Mouse (Mus musculus): ENCODE measurements around the gene Gm20696.

Gene Gm20696

GRCm38 (mm10) chr6:99572071-99572470 is 94.5 kb downstream of the Gm20696 start:
- DNase-seq (ENCODE audit: low spot score in 2 of 2) = peak in 1 of 2 experiments; percentile 24

GRCm38 (mm10) chr6:99566921-99567320 is 99.7 kb downstream of the Gm20696 start:
- peak; percentile 22 to 56 for DNase-seq (ENCODE audit: low spot score in 2 of 2)

GRCm38 (mm10) chr6:99564766-99565165 is 101.8 kb downstream of the Gm20696 start:
- no peak for DNase-seq (ENCODE audit: low spot score in 2 of 2)

GRCm38 (mm10) chr6:99556950-99557349 is 109.6 kb downstream of the Gm20696 start:
- no peak for DNase-seq (ENCODE audit: low spot score in 2 of 2)

GRCm38 (mm10) chr6:99552816-99553215 is 113.8 kb downstream of the Gm20696 start:
- no peak for DNase-seq (ENCODE audit: low spot score in 2 of 2)

GRCm38 (mm10) chr6:99546416-99546815 is 120.2 kb downstream of the Gm20696 start:
- no peak for DNase-seq (ENCODE audit: low spot score in 2 of 2)

- DNase-seq (ENCODE audit: low spot score in 2 of 2) = no peak
Measured at GRCm38 (mm10) chr6:99545437-99545836, 121.2 kb downstream of the Gm20696 start.

GRCm38 (mm10) chr6:99541105-99541504 is 125.5 kb downstream of the Gm20696 start:
- DNase-seq (ENCODE audit: low spot score in 2 of 2) = no peak

GRCm38 (mm10) chr6:99540653-99541052 is 125.9 kb downstream of the Gm20696 start:
- no peak for DNase-seq (ENCODE audit: low spot score in 2 of 2)

- no peak for DNase-seq (ENCODE audit: low spot score in 2 of 2)
Measured at GRCm38 (mm10) chr6:99540146-99540545, 126.5 kb downstream of the Gm20696 start.

GRCm38 (mm10) chr6:99538194-99538941 is 128.2 kb downstream of the Gm20696 start:
- no peak for DNase-seq (ENCODE audit: low spot score in 2 of 2)

- DNase-seq (ENCODE audit: low spot score in 2 of 2) = no peak
Measured at GRCm38 (mm10) chr6:99534211-99534745, 132.3 kb downstream of the Gm20696 start.

- DNase-seq (ENCODE audit: low spot score in 2 of 2) = no peak
Measured at GRCm38 (mm10) chr6:99532458-99532857, 134.1 kb downstream of the Gm20696 start.

- no peak for DNase-seq (ENCODE audit: low spot score in 2 of 2)
Measured at GRCm38 (mm10) chr6:99528972-99529371, 137.6 kb downstream of the Gm20696 start.

GRCm38 (mm10) chr6:99527457-99528105 is 139.0 kb downstream of the Gm20696 start:
- DNase-seq (ENCODE audit: low spot score in 2 of 2) = no peak

- peak in 1 of 2 experiments; percentile 30 for DNase-seq (ENCODE audit: low spot score in 2 of 2)
Measured at GRCm38 (mm10) chr6:99525351-99525750, 141.2 kb downstream of the Gm20696 start.

- no peak for DNase-seq (ENCODE audit: low spot score in 2 of 2)
Measured at GRCm38 (mm10) chr6:99523679-99524370, 142.8 kb downstream of the Gm20696 start.

GRCm38 (mm10) chr6:99523109-99523632 is 143.4 kb downstream of the Gm20696 start:
- peak; percentile 55 to 76 for DNase-seq (ENCODE audit: low spot score in 2 of 2)

- DNase-seq (ENCODE audit: low spot score in 2 of 2) = peak in 1 of 2 experiments; percentile 81
Measured at GRCm38 (mm10) chr6:99522359-99523108, 144.1 kb downstream of the Gm20696 start, which contains the start of gene Foxp1. Gene Foxp1, minus strand, starts transcription at chr6:99522721.

- DNase-seq (ENCODE audit: low spot score in 2 of 2) = peak in 1 of 2 experiments; percentile 39
Measured at GRCm38 (mm10) chr6:99521641-99522358, 144.8 kb downstream of the Gm20696 start.
